Mouse (Mus musculus): ENCODE measurements at regions not wholly inside any gene's neighbourhood (a gene's known extent, or its start where the extent isn't known, plus 50 kb on each side); places are given as distances from the start of the nearest gene placed in this dataset.

- TF ChIP-seq CTCF (IDR thresholded peaks at IDR 0.05; ENCODE audit: low read depth): no peak
- no peak for TF ChIP-seq EP300 (IDR thresholded peaks at IDR 0.05; ENCODE audit: low read depth)
These were observed 777.2 kb downstream of the Epha4 start for GRCm38 (mm10) chr1:76737663-76738062.

All from heart, postnatal 0 days (tissue).